Mouse (Mus musculus) kidney, embryonic 15.5 days (tissue): ENCODE measurements around the gene Cnnm2. TPM values are rescaled to one million over a fixed set of nuclear protein-coding genes. Genes with fewer than 3 reads are reported as not detected.
A peak's percentile ranks its signal among the peaks of the same experiment; 100 is the strongest.
"Not testable (repeated sequence)": the region's sequence is repeated elsewhere in the genome, so short reads cannot be mapped to it uniquely, and the experiment has no call there.

Experiments
- ATAC-seq: fragments of 200-750 bp; cut with Nextera tagmentation; replicated peaks from 2 replicates; pipeline ENCODE4 v1.8.0; 2017; ENCODE audit warnings: moderate TSS enrichment; ENCODE audit not compliant: low FRiP score
- H3K27ac ChIP-seq: fragments of 300-500 bp; sonication (generic); 2 replicates; pipeline ENCODE4 v1.5.1; 2015; ENCODE audit warnings: mild to moderate bottlenecking, inconsistent platforms
- H3K27me3 ChIP-seq: fragments of 300-500 bp; sonication (generic); 2 replicates; pipeline ENCODE4 v1.6.1; 2015; ENCODE audit warnings: inconsistent platforms
- H3K36me3 ChIP-seq: fragments of 300-500 bp; sonication (generic); 2 replicates; pipeline ENCODE4 v1.6.1; 2015; ENCODE audit warnings: inconsistent platforms
- H3K4me1 ChIP-seq: fragments of 300-500 bp; sonication (generic); 2 replicates; pipeline ENCODE4 v1.6.1; 2015; ENCODE audit warnings: inconsistent platforms
- H3K4me2 ChIP-seq: fragments of 300-500 bp; sonication (generic); 2 replicates; pipeline ENCODE4 v1.6.1; 2015; ENCODE audit warnings: moderate library complexity, mild to moderate bottlenecking, inconsistent platforms
- H3K4me3 ChIP-seq: fragments of 300-500 bp; sonication (generic); replicated peaks from 2 replicates; pipeline ENCODE4 v1.5.1; 2015; ENCODE audit warnings: mild to moderate bottlenecking, inconsistent platforms
- H3K9ac ChIP-seq: fragments of 300-500 bp; sonication (generic); 2 replicates; pipeline ENCODE4 v1.6.1; 2015; ENCODE audit warnings: mild to moderate bottlenecking, inconsistent platforms
- H3K9me3 ChIP-seq: fragments of 300-500 bp; sonication (generic); replicated peaks from 2 replicates; pipeline ENCODE4 v1.6.1; 2016; ENCODE audit warnings: inconsistent platforms
- WGBS: fragments of 180-500 bp; shearing (Covaris S2); methylation state at CpG from one replicate; pipeline ENCODE4 v1.1.7; 2015; ENCODE audit warnings: mixed read lengths; 5-methylcytosine and 5-hydroxymethylcytosine counted together
- polyA plus RNA-seq: library from polyadenylated mRNA; unstranded; fragments of >200 nt; fragmentation: Nextera tagmentation; extraction: Ambion mirVana; gene quantifications from 2 replicates; pipeline ENCODE4 v1.2.1, GENCODE M21; 2015

The Cnnm2 gene
- polyA plus RNA-seq, 1 experiment from 2014 or later, result 7.9 TPM

GRCm38 (mm10) chr19:46779130-46779529 lies 17.7 kb downstream of the Cnnm2 start:
- not testable (repeated sequence) for H3K4me2 ChIP-seq, ATAC-seq, H3K9ac ChIP-seq, H3K36me3 ChIP-seq, H3K27me3 ChIP-seq, H3K4me3 ChIP-seq, H3K9me3 ChIP-seq, H3K27ac ChIP-seq, H3K4me1 ChIP-seq
- WGBS, result 96% methylated on average over 1 of the region's 1 CpGs

DNA sequence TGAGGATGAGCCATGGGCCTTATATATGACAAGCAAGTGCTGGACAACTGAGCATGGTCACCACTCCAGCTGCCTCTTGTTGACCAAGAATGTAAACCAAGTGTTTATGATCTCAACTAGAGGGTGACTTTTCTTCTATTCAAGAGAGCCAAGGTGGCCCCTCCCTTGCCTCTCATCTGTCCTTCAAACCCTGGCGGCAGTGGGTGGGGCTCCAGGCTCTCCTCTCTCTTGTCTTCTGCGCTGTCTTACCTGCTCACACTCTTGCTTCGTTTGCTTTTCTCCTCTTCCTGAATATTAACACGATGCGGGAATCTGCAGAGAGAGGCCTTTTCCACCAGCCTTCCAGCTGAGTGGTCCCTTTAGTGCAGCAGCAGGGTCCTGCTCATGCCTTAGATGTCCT lies 22.6 kb downstream of the Cnnm2 start:
- H3K9me3 ChIP-seq, result no peaks in the 10 kb centered on the region
- H3K4me2 ChIP-seq, result no peak overlapping the region
- peaks cover 16% of the 10 kb centered on the region for H3K4me1 ChIP-seq
- H3K9ac ChIP-seq, result 0 out of 2 replicates have a peak overlapping the region, but pooled peaks have one; percentile 5
- 67% methylated on average over 5 of the region's 5 CpGs for WGBS
- H3K27ac ChIP-seq, result 0 out of 2 replicates have a peak overlapping the region, but pooled peaks have one; percentile 22
- no peak overlapping the region for H3K4me3 ChIP-seq
- H3K27me3 ChIP-seq, result no peaks in the 10 kb centered on the region
- H3K36me3 ChIP-seq, result no peaks in the 10 kb centered on the region
- no peak for ATAC-seq

DNA sequence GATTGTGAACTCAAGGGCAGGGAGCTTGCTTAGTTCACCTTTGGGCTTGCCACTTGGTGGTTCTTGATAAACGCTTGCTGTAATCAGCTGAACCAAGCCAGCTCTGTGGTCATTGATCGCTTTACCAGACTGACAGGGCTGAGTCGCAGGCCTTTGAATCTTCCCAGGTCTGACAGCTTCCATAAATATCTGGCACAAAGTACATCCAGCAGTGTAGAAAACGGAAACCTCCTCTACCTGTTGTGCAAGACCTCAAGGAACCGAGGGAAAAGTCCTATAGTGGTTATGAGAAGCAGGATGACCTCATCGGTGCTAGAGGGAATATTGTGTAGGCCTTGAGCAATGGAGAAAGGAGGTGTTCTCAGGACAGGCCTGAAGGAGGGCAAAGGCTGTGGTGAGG lies 23.1 kb downstream of the Cnnm2 start:
- no peak for ATAC-seq
- Histone ChIP-seq H3K4me1 (peaks cover 16% of the 10 kb centered on the region), H3K27me3 (no peaks in the 10 kb centered on the region), H3K4me2 (no peak overlapping the region), H3K9me3 (no peaks in the 10 kb centered on the region), H3K4me3 (no peak overlapping the region), H3K36me3 (no peaks in the 10 kb centered on the region), H3K9ac (0 out of 2 replicates have a peak overlapping the region, but pooled peaks have one; percentile 5), H3K27ac (0 out of 2 replicates have a peak overlapping the region, but pooled peaks have one; percentile 28)
- WGBS, result 76% methylated on average over 6 of the region's 6 CpGs

DNA sequence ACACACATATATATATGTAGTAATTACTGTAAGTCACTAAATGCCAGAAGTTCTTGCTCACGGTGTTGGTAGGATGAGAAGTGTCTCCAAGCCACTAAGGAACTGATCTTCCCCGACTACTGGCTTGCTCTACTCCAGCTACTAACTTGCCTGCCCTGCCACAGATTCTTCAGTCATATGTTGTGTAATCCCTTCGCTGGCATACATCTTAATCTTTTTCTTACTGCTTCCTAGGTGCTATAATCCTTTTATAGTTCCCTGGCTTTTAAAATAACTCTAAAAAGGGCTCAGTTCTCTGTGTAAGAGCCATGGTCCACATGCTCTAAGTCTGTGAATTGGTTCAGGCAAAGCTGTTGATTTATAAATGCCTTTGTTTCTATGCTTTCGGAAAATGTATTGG lies 24.2 kb downstream of the Cnnm2 start:
- WGBS, result 83% methylated on average over 4 of the region's 4 CpGs
- H3K36me3 ChIP-seq, result no peaks in the 10 kb centered on the region
- H3K9ac ChIP-seq, result no peak overlapping the region
- H3K4me3 ChIP-seq, result no peak overlapping the region
- ATAC-seq, result no peak
- no peaks in the 10 kb centered on the region for H3K27me3 ChIP-seq
- H3K4me1 ChIP-seq, result peaks cover 16% of the 10 kb centered on the region
- no peaks in the 10 kb centered on the region for H3K9me3 ChIP-seq
- H3K27ac ChIP-seq, result no peak overlapping the region
- H3K4me2 ChIP-seq, result no peak overlapping the region

DNA sequence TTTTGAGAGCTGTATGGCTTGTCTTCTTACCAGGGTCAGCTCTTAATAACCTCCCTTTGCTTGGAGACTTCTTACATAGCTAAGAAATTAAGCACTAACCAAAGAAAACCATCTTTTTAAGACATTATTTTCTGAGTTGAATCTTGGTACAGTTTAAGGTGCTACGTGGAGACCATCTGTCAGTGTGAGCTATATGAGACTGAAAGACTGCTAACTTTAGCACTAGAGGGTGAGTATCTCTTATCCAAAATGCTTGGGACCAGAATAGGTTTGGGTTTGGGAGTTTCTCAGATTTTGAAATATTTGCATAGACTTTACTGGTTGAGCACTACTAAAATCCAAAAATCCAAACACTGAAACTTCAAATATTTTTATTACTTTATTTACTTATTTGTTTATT lies 28.4 kb downstream of the Cnnm2 start:
- no peaks in the 10 kb centered on the region for H3K9me3 ChIP-seq
- no peak overlapping the region for H3K4me2 ChIP-seq
- 95% methylated on average over 1 of the region's 1 CpGs for WGBS
- H3K36me3 ChIP-seq, result no peaks in the 10 kb centered on the region
- peaks cover 9% of the 10 kb centered on the region for H3K4me1 ChIP-seq
- no peaks in the 10 kb centered on the region for H3K27me3 ChIP-seq
- ATAC-seq, result no peak
- no peak overlapping the region for H3K27ac ChIP-seq
- H3K9ac ChIP-seq, result no peak overlapping the region
- no peak overlapping the region for H3K4me3 ChIP-seq

GRCm38 (mm10) chr19:46791360-46791759 lies 30.0 kb downstream of the Cnnm2 start:
- Histone ChIP-seq H3K4me3 (no peak overlapping the region), H3K4me2 (no peak overlapping the region), H3K4me1 (0 out of 2 replicates have a peak, but pooled peaks cover 5% of the 10 kb centered on the region), H3K27ac (no peak overlapping the region), H3K9ac (no peak overlapping the region), H3K9me3 (no peaks in the 10 kb centered on the region), H3K27me3 (no peaks in the 10 kb centered on the region), H3K36me3 (no peaks in the 10 kb centered on the region)
- no peak for ATAC-seq
- 79% methylated on average over 7 of the region's 7 CpGs for WGBS

DNA sequence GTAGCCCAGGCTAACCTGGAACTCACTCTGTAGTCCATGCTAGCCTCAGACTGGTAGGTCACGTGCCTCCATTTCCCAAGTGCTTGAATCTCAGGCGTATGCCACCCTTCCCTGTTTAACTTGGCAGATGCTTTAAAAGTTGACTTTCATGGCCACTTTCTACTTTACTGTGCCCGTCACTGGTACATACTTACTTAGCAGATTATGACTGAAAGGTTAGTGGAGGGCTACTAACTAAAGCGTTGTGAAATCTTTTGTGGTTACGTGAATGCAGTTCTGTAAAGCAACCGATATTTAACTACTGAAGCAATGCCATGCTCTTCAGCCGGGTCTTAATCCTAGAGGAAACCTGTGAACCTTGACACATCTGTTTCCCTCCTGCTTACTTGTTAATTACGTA lies 30.5 kb downstream of the Cnnm2 start:
- Histone ChIP-seq H3K9me3 (no peaks in the 10 kb centered on the region), H3K27ac (no peak overlapping the region), H3K4me3 (no peak overlapping the region), H3K9ac (no peak overlapping the region), H3K4me1 (0 out of 2 replicates have a peak, but pooled peaks cover 5% of the 10 kb centered on the region), H3K27me3 (no peaks in the 10 kb centered on the region), H3K36me3 (no peaks in the 10 kb centered on the region), H3K4me2 (no peak overlapping the region)
- ATAC-seq, result no peak
- 65% methylated on average over 8 of the region's 8 CpGs for WGBS

DNA sequence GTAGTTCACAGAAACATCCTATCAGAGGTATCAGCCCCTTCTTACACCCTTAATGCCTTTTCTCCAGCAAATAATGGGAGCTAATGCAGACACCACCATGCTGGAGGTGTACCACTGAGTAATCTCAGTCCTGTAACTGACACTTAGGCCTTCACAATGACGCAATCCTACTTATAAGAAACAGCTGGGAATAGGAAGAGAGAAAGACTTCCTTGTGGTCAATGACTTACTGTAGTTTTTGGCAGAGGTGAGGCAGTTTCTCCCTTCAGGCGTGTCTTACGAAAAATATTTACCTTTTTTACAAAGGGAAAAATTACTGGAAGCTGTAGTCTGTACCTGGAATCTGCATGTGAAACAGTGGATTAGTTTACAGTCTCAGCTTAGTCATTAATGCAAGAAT lies 31.1 kb downstream of the Cnnm2 start:
- no peak for ATAC-seq
- Histone ChIP-seq H3K9me3 (no peaks in the 10 kb centered on the region), H3K4me2 (no peak overlapping the region), H3K9ac (no peak overlapping the region), H3K27ac (no peak overlapping the region), H3K36me3 (no peaks in the 10 kb centered on the region), H3K4me3 (no peak overlapping the region), H3K27me3 (no peaks in the 10 kb centered on the region), H3K4me1 (0 out of 2 replicates have a peak, but pooled peaks cover 5% of the 10 kb centered on the region)
- WGBS, result 82% methylated on average over 3 of the region's 3 CpGs

- Histone ChIP-seq H3K36me3 (no peaks in the 10 kb centered on the region), H3K27me3 (no peaks in the 10 kb centered on the region), H3K9me3 (no peaks in the 10 kb centered on the region), H3K4me3 (no peak overlapping the region), H3K4me1 (0 out of 2 replicates have a peak, but pooled peaks cover 5% of the 10 kb centered on the region), H3K4me2 (no peak overlapping the region), H3K9ac (no peak overlapping the region), H3K27ac (no peak overlapping the region)
- WGBS, result 45% methylated on average over 8 of the region's 8 CpGs
- no peak for ATAC-seq
Observed at GRCm38 (mm10) chr19:46794181-46794580, 32.8 kb downstream of the Cnnm2 start.

- no peaks in the 10 kb centered on the region for H3K4me1 ChIP-seq
- WGBS, result 90% methylated on average over 4 of the region's 4 CpGs
- no peak overlapping the region for H3K27ac ChIP-seq
- no peak overlapping the region for H3K4me3 ChIP-seq
- no peak overlapping the region for H3K9ac ChIP-seq
- H3K4me2 ChIP-seq, result no peak overlapping the region
- H3K36me3 ChIP-seq, result no peaks in the 10 kb centered on the region
- ATAC-seq, result no peak
- no peaks in the 10 kb centered on the region for H3K9me3 ChIP-seq
- no peaks in the 10 kb centered on the region for H3K27me3 ChIP-seq
Observed at GRCm38 (mm10) chr19:46799903-46800583, 38.6 kb downstream of the Cnnm2 start.

DNA sequence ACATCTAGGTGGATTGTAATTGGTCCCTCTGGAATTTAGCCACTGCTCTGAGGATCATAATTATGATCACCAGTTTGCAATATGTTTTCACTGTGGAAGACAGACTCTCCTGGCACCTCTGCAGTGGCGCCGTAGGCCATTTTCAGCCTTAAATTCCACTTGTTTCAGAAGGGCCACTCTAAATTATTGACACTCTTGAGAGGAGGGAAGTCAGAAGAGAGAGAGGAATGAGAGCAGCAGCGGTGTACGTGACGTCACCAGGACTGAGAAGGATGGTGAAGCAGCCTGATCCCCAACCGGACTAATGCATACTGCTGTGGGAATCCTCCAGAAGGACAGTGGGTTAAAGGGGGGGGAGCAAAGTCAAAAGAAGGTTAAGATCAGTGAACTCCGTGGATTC lies 40.1 kb downstream of the Cnnm2 start:
- 87% methylated on average over 7 of the region's 7 CpGs for WGBS

DNA sequence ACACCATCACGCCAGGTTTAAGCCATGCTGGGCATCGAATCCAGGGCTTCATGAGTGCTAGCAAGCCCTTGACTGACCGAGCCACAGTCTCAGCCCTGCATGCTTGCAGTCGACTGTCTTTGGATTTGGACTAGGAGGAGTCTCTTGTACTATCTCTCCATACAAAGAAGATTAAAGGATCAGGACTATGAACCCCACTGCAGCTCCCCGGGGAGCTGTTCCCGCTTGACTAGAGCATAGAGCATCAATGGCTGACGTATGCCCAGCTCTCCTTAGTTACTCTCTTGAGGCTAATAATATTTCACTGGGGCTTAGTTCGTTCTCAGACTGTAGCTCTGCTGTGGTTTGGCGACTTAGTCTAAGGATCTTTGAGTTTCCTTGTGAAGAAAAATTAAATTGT lies 40.9 kb downstream of the Cnnm2 start:
- no peak for ATAC-seq
- Histone ChIP-seq H3K27me3 (no peaks in the 10 kb centered on the region), H3K4me2 (no peak overlapping the region), H3K4me3 (no peak overlapping the region), H3K9ac (no peak overlapping the region), H3K36me3 (no peaks in the 10 kb centered on the region), H3K4me1 (0 out of 2 replicates have a peak, but pooled peaks cover 3% of the 10 kb centered on the region), H3K9me3 (no peaks in the 10 kb centered on the region), H3K27ac (no peak overlapping the region)
- WGBS, result 84% methylated on average over 9 of the region's 9 CpGs

More for the DNA sequence above, 40.1 kb downstream of the Cnnm2 start:
- Histone ChIP-seq H3K4me1 (0 out of 2 replicates have a peak, but pooled peaks cover 3% of the 10 kb centered on the region), H3K9ac (no peak overlapping the region), H3K27ac (no peak overlapping the region), H3K27me3 (no peaks in the 10 kb centered on the region), H3K4me3 (no peak overlapping the region), H3K36me3 (no peaks in the 10 kb centered on the region), H3K9me3 (no peaks in the 10 kb centered on the region), H3K4me2 (no peak overlapping the region)
- no peak for ATAC-seq

DNA sequence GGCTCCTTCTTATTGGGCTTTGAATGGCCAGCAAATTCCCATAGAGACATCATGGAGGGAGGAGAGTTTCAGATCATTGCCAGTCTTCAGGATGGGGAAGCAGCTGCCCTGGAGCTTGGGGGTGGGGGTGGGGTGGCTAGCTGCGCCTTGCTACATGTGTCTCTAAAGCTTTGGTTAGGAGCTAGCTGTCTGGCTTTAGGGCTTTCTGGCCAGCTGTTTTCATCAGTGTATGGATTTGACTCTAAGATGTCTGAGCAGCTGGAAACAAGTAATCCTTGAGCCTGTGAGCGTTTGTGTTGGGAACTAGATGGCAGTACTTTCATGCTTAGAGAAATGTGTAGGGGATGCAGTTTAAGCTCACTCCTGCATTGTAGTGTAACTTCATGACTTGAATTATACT lies 42.3 kb downstream of the Cnnm2 start:
- Histone ChIP-seq H3K27ac (no peak overlapping the region), H3K9me3 (no peaks in the 10 kb centered on the region), H3K36me3 (no peaks in the 10 kb centered on the region), H3K4me1 (0 out of 2 replicates have a peak, but pooled peaks cover 3% of the 10 kb centered on the region), H3K4me2 (no peak overlapping the region), H3K9ac (no peak overlapping the region), H3K4me3 (no peak overlapping the region), H3K27me3 (no peaks in the 10 kb centered on the region)
- WGBS, result 68% methylated on average over 2 of the region's 2 CpGs
- no peak for ATAC-seq
